Mouse (Mus musculus): ENCODE data around the gene Gm4340. TPM values are rescaled to one million over a fixed set of nuclear protein-coding genes. Genes with fewer than 3 reads are reported as not detected.
"Not testable (repeated sequence)": the region's sequence is repeated elsewhere in the genome, so short reads cannot be mapped to it uniquely, and the experiment has no call there.

Gene Gm4340
- polyA plus RNA-seq (2016; fragmentation: Nextera tagmentation; extraction: Ambion mirVana) = not detected in 2 replicates

DNA sequence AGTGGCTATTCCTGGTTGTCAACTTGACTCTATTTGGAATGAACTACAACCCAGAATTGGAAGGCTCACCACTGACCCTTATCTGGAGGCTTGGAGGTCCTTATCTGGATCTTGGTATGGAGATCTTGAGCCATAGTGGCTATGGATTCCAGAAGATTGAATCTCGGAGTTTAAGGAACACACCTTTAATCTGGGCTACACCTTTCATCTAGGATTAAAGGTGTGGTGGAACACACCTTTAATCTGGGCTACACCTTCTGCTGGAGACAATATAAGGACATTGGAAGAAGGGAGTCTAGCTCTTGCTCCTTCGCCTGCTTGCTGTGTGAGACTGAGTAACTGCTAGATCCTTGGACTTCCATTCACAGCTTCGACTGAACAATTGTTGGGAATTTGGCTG lies at the start of gene Gm4340:
Gm4340 (plus strand) TSS at position 301 of the 400 bp plus-strand sequence.
- not testable (repeated sequence) for H3K9me3 ChIP-seq (replicated peaks); H3K9ac ChIP-seq; H3K27me3 ChIP-seq (replicated peaks); H3K36me3 ChIP-seq; H3K4me2 ChIP-seq; H3K27ac ChIP-seq (ENCODE audit: poor library complexity, severe bottlenecking); H3K4me3 ChIP-seq; ATAC-seq (ENCODE audit: insufficient number of reproducible peaks, low FRiP score); H3K4me1 ChIP-seq (replicated peaks)
- WGBS = no CpG with 5 or more reads among the region's 3 CpGs

DNA sequence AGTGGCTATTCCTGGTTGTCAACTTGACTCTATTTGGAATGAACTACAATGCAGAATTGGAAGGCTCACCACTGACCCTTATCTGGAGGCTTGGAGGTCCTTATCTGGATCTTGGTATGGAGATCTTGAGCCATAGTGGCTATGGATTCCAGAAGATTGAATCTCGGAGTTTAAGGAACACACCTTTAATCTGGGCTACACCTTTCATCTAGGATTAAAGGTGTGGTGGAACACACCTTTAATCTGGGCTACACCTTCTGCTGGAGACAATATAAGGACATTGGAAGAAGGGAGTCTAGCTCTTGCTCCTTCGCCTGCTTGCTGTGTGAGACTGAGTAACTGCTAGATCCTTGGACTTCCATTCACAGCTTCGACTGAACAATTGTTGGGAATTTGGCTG lies 42.6 kb upstream of the Gm4340 start, which contains the start of gene Gm6763:
Gm6763 (plus strand) TSS at position 301 of the 400 bp plus-strand sequence.
- H3K9me3 ChIP-seq (replicated peaks); H3K4me2 ChIP-seq; H3K4me1 ChIP-seq (replicated peaks); ATAC-seq (ENCODE audit: insufficient number of reproducible peaks, low FRiP score); H3K9ac ChIP-seq; H3K27me3 ChIP-seq (replicated peaks); H3K36me3 ChIP-seq; H3K27ac ChIP-seq (ENCODE audit: poor library complexity, severe bottlenecking); H3K4me3 ChIP-seq: not testable (repeated sequence)
- WGBS = no CpG with 5 or more reads among the region's 3 CpGs

DNA sequence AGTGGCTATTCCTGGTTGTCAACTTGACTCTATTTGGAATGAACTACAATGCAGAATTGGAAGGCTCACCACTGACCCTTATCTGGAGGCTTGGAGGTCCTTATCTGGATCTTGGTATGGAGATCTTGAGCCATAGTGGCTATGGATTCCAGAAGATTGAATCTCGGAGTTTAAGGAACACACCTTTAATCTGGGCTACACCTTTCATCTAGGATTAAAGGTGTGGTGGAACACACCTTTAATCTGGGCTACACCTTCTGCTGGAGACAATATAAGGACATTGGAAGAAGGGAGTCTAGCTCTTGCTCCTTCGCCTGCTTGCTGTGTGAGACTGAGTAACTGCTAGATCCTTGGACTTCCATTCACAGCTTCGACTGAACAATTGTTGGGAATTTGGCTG lies 34.1 kb upstream of the Gm4340 start, which contains the start of gene Gm8764:
Gm8764 (plus strand) TSS at position 301 of the 400 bp plus-strand sequence.
- not testable (repeated sequence) for H3K4me3 ChIP-seq; H3K9me3 ChIP-seq (replicated peaks); H3K9ac ChIP-seq; H3K4me1 ChIP-seq (replicated peaks); H3K4me2 ChIP-seq; H3K27ac ChIP-seq (ENCODE audit: poor library complexity, severe bottlenecking); H3K27me3 ChIP-seq (replicated peaks); H3K36me3 ChIP-seq; ATAC-seq (ENCODE audit: insufficient number of reproducible peaks, low FRiP score)
- no CpG with 5 or more reads among the region's 3 CpGs for WGBS

DNA sequence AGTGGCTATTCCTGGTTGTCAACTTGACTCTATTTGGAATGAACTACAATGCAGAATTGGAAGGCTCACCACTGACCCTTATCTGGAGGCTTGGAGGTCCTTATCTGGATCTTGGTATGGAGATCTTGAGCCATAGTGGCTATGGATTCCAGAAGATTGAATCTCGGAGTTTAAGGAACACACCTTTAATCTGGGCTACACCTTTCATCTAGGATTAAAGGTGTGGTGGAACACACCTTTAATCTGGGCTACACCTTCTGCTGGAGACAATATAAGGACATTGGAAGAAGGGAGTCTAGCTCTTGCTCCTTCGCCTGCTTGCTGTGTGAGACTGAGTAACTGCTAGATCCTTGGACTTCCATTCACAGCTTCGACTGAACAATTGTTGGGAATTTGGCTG lies 25.6 kb upstream of the Gm4340 start, which contains the start of gene Gm21304:
Gm21304 (plus strand) TSS at position 301 of the 400 bp plus-strand sequence.
- not testable (repeated sequence) for ATAC-seq (ENCODE audit: insufficient number of reproducible peaks, low FRiP score); H3K4me2 ChIP-seq; H3K4me3 ChIP-seq; H3K9ac ChIP-seq; H3K36me3 ChIP-seq; H3K4me1 ChIP-seq (replicated peaks); H3K27ac ChIP-seq (ENCODE audit: poor library complexity, severe bottlenecking); H3K9me3 ChIP-seq (replicated peaks); H3K27me3 ChIP-seq (replicated peaks)
- whole genome bisulfite sequencing = no CpG with 5 or more reads among the region's 3 CpGs

DNA sequence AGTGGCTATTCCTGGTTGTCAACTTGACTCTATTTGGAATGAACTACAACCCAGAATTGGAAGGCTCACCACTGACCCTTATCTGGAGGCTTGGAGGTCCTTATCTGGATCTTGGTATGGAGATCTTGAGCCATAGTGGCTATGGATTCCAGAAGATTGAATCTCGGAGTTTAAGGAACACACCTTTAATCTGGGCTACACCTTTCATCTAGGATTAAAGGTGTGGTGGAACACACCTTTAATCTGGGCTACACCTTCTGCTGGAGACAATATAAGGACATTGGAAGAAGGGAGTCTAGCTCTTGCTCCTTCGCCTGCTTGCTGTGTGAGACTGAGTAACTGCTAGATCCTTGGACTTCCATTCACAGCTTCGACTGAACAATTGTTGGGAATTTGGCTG lies 17.1 kb upstream of the Gm4340 start, which contains the start of gene Gm21312:
Gm21312 (plus strand) TSS at position 301 of the 400 bp plus-strand sequence.
- H3K36me3 ChIP-seq = not testable (repeated sequence)
- no CpG with 5 or more reads among the region's 3 CpGs for WGBS

DNA sequence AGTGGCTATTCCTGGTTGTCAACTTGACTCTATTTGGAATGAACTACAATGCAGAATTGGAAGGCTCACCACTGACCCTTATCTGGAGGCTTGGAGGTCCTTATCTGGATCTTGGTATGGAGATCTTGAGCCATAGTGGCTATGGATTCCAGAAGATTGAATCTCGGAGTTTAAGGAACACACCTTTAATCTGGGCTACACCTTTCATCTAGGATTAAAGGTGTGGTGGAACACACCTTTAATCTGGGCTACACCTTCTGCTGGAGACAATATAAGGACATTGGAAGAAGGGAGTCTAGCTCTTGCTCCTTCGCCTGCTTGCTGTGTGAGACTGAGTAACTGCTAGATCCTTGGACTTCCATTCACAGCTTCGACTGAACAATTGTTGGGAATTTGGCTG lies 8.6 kb upstream of the Gm4340 start, which contains the start of gene Gm20765:
Gm20765 (plus strand) TSS at position 301 of the 400 bp plus-strand sequence.
- H3K27me3 ChIP-seq (replicated peaks); H3K4me1 ChIP-seq (replicated peaks); H3K9ac ChIP-seq; ATAC-seq (ENCODE audit: insufficient number of reproducible peaks, low FRiP score); H3K9me3 ChIP-seq (replicated peaks); H3K4me2 ChIP-seq; H3K36me3 ChIP-seq; H3K4me3 ChIP-seq; H3K27ac ChIP-seq (ENCODE audit: poor library complexity, severe bottlenecking): not testable (repeated sequence)
- no CpG with 5 or more reads among the region's 3 CpGs for whole genome bisulfite sequencing

More for the DNA sequence above, 17.1 kb upstream of the Gm4340 start, which contains the start of gene Gm21312:
- H3K9me3 ChIP-seq (replicated peaks); H3K9ac ChIP-seq; H3K27me3 ChIP-seq (replicated peaks); H3K4me2 ChIP-seq; ATAC-seq (ENCODE audit: insufficient number of reproducible peaks, low FRiP score); H3K4me3 ChIP-seq; H3K4me1 ChIP-seq (replicated peaks); H3K27ac ChIP-seq (ENCODE audit: poor library complexity, severe bottlenecking): not testable (repeated sequence)

DNA sequence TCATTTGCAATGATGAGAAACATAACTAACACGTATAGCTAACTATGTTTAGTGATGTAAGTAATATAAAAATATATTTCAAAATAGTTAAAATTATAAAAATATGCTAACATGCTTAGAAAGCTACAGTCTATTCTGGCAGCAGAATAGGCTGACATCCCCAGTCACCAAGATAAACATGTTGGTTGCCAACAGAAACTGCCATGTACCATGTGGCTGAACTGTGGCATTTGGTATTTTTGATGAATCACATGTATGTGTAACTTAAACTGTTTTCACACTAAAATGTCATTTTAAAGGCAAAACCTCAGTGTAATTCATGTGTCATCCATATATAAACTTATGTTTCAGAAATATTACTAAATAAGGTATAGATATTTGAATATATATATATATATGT lies 15.8 kb downstream of the Gm4340 start:
- no peak for ATAC-seq (ENCODE audit: insufficient number of reproducible peaks, low FRiP score)
- H3K27me3 ChIP-seq (replicated peaks) = no peaks in the 10 kb centered on the region
- H3K4me3 ChIP-seq = no peak overlapping the region

DNA sequence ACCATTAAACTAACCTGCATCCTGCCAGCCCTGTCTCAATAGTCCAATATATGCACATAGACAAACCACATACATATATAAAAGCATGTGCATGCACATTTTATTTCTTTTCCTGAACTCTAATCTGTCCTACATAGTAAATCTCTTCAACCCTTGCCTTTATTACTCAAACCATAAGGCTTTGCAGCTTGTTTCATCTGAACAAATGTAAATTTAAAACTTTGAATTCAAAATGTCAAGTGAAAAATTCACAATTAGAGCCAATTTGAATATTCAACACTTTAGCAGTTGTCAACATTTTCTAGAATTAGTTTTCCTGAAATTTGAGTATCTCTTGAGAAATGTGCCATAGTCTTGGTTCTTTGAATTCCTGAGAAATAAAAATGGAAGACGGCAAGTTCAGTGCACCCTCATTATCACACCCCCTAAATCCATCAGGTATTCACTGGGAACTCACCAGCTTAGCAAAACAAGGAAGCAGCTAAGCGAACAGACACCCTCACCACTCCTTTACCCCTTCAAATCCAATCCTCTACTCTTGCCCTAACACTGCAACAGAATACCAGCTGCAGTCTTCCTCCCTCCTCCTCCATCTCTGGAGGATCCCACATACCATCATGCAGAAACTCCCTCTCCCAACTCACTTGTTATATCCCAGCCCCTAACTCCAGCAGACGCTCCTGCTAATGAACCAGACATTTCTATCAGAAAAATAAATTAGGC lies 16.6 kb downstream of the Gm4340 start:
- WGBS = 61% methylated on average over 3 of the region's 3 CpGs
- no peak overlapping the region for H3K27ac ChIP-seq (ENCODE audit: poor library complexity, severe bottlenecking)
- no peaks in the 10 kb centered on the region for H3K9me3 ChIP-seq (replicated peaks)
- no peaks in the 10 kb centered on the region for H3K36me3 ChIP-seq
- H3K4me3 ChIP-seq = no peak overlapping the region
- H3K9ac ChIP-seq = no peak overlapping the region
- H3K4me2 ChIP-seq = no peak overlapping the region
- H3K4me1 ChIP-seq (replicated peaks) = no peaks in the 10 kb centered on the region; the same call in 1 of the 2 replicates
- H3K27me3 ChIP-seq (replicated peaks) = no peaks in the 10 kb centered on the region
- no peak for ATAC-seq (ENCODE audit: insufficient number of reproducible peaks, low FRiP score)

More for the DNA sequence above, 15.8 kb downstream of the Gm4340 start:
- H3K4me2 ChIP-seq = no peak overlapping the region
- H3K27ac ChIP-seq (ENCODE audit: poor library complexity, severe bottlenecking) = no peak overlapping the region
- H3K9me3 ChIP-seq (replicated peaks) = no peaks in the 10 kb centered on the region
- no peaks in the 10 kb centered on the region; the same call in 1 of the 2 replicates for H3K4me1 ChIP-seq (replicated peaks)
- no peaks in the 10 kb centered on the region for H3K36me3 ChIP-seq
- 71% methylated on average over 1 of the region's 1 CpGs for WGBS
- H3K9ac ChIP-seq = no peak overlapping the region

DNA sequence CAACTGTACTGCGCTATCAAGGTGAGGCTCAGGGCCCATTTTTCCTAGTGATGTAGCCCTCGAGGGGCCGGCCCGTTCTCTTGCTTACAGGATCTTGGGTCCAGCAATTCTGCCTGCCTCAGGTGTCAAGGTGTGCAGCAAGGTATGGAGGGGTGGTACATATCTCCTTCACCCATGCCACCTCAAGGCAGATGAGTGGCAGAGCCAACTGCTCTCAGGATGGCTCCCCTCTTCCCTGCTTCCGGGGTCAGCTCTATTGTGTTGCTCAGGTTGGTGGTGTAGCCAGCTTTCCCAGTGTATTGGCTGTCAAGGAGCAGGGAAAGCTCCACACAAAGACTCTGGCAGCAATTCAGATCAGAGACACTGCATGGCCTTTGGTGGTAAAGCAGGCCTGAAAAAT lies 20.7 kb downstream of the Gm4340 start:
- WGBS = 77% methylated on average over 5 of the region's 5 CpGs
- H3K36me3 ChIP-seq = no peaks in the 10 kb centered on the region

DNA sequence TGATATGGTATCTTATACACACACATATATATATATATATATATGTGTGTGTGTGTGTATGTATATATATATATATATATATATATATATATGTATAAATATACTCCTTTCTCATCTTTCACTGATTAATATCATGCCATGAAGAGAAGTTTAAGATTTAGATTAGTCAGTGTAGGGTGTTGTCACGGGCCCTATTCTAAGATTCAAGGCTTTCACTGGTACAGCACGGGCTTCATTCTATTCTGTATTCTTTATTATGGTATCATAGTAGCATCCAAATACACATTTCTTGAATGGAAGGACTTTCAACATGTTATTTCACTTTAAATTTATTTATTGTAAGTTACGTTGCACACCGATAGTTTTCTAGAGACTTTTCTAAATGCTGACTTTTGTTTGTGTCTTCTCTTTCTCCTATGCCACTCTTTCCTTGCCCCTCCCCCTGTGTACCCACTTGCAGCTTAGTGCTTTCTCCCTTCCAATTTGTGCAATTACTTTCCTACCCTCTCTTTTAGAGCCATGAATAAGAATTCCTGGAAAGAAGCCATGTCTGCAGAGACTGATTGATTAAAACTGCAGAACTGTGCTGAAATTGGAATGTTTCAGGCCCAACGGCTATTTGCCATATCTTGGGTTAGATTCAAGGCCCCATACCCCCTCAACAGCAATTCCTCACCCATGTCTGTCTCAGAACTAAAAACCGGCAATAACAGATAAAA lies 26.6 kb downstream of the Gm4340 start:
- H3K36me3 ChIP-seq = no peaks in the 10 kb centered on the region
- 80% methylated on average over 6 of the region's 6 CpGs for WGBS
- H3K27ac ChIP-seq (ENCODE audit: poor library complexity, severe bottlenecking) = no peak overlapping the region
- H3K4me2 ChIP-seq = no peak overlapping the region
- H3K9ac ChIP-seq = no peak overlapping the region
- no peak for ATAC-seq (ENCODE audit: insufficient number of reproducible peaks, low FRiP score)
- H3K9me3 ChIP-seq (replicated peaks) = no peaks in the 10 kb centered on the region
- no peaks in the 10 kb centered on the region for H3K4me1 ChIP-seq (replicated peaks)
- no peaks in the 10 kb centered on the region for H3K27me3 ChIP-seq (replicated peaks)
- H3K4me3 ChIP-seq = no peak overlapping the region

More for the DNA sequence above, 20.7 kb downstream of the Gm4340 start:
- no peaks in the 10 kb centered on the region; the same call in 1 of the 2 replicates for H3K4me1 ChIP-seq (replicated peaks)
- no peak overlapping the region for H3K4me2 ChIP-seq
- no peaks in the 10 kb centered on the region for H3K9me3 ChIP-seq (replicated peaks)
- no peak overlapping the region for H3K27ac ChIP-seq (ENCODE audit: poor library complexity, severe bottlenecking)
- ATAC-seq (ENCODE audit: insufficient number of reproducible peaks, low FRiP score) = no peak
- H3K27me3 ChIP-seq (replicated peaks) = no peaks in the 10 kb centered on the region
- H3K9ac ChIP-seq = no peak overlapping the region
- no peak overlapping the region for H3K4me3 ChIP-seq

All from heart, embryonic 12.5 days (tissue).